Mouse (Mus musculus) lung, adult 2 months (tissue): ENCODE data around the gene Ccdc61.

Experiments used
- CTCF ChIP-seq: fragments of 200-500 bp; IDR thresholded peaks from 2 replicates; pipeline ENCODE4 v1.5.1; 2011; ENCODE audit warnings: mild to moderate bottlenecking, low read length, control low read depth; ENCODE audit not compliant: insufficient read depth
- POLR2A ChIP-seq: fragments of 200-500 bp; IDR thresholded peaks from 2 replicates; pipeline ENCODE4 v1.6.1; 2011; ENCODE audit warnings: low read depth, mild to moderate bottlenecking, control low read depth, low read length, borderline replicate concordance; ENCODE audit errors: extremely low read depth

- TF ChIP-seq CTCF (no peak), POLR2A (peak; percentile 38; the same call in 1 of the 2 replicates)
Observed at GRCm38 (mm10) chr7:18948151-18948550, 37.9 kb upstream of the Ccdc61 start.
